Mouse (Mus musculus): ENCODE measurements at regions not wholly inside any gene's neighbourhood (a gene's known extent, or its start where the extent isn't known, plus 50 kb on each side); places are given as distances from the start of the nearest gene placed in this dataset.

DNA sequence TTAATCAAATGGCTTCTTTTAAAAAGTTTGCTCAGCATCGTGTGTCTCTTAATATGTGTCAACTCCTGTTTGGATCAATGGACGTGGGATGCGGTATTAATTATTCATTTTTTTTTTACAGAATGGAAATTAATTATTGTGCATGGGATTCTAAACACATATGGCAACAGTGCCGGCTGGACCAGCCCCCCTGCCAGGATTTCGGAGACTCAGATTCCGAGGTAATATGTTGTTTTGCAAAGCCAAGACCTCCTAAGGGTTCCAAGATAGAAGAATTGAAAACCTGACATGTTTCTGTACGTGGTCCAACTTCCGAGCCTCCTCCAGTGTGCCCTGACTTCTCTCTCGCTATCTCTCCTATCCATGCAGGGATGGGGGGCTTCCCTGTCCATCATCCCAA is 170.4 kb downstream of the 3110018I06Rik start:
- no peak for DNase-seq

GRCm38 (mm10) chr12:107662624-107663023 is 174.2 kb downstream of the 3110018I06Rik start:
- DNase-seq, result no peak

- no peak for DNase-seq
Observed at GRCm38 (mm10) chr12:107667836-107668235, 179.4 kb downstream of the 3110018I06Rik start.

DNA sequence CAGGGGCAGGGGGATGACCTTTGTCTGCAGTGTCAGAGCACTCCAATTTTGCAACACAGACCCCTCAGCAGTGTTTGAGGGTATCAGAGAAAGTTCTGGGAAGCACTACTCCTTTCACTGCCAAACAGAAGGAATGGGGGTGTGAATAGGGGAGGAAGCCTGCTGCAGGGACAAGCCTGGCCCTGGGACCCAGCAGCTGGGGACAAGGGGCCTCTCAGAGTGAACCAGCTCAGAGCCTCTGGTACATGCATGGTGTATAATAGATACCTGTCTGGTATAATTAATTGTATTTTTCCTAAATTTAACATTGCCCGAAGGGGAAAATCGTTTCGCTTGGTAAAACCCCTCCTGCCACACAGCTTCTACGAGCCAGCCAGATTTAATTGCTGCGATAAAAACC is 180.6 kb downstream of the 3110018I06Rik start:
- no peak for DNase-seq

GRCm38 (mm10) chr12:107669450-107669849 is 181.0 kb downstream of the 3110018I06Rik start:
- no peak for DNase-seq

DNA sequence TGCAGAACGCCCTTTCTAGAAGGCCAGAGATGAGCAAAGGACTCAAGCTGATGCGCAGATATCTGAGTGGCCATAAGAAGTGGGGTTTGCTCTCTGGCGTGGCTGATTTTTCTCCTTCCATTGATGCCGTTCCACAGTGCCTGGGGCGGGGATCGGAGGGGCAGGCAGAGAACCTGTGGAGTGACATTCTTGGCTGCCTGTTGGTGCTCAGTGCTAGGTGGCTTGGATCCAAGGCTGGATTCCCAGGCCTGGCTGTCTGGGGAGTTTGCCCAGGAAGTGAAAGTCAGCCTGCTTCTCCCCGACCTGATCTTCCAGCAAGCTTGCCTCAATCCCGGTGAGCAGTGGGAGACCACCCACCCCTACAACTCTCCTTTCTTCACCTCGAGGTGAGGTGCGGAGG is 181.5 kb downstream of the 3110018I06Rik start:
- DNase-seq, result no peak

GRCm38 (mm10) chr12:107677076-107677475 is 188.6 kb downstream of the 3110018I06Rik start:
- no peak for DNase-seq

GRCm38 (mm10) chr12:107687447-107687846 is 199.0 kb downstream of the 3110018I06Rik start:
- no peak for DNase-seq

- DNase-seq, result no peak
Observed at GRCm38 (mm10) chr12:107689418-107689817, 201.0 kb downstream of the 3110018I06Rik start.

DNA sequence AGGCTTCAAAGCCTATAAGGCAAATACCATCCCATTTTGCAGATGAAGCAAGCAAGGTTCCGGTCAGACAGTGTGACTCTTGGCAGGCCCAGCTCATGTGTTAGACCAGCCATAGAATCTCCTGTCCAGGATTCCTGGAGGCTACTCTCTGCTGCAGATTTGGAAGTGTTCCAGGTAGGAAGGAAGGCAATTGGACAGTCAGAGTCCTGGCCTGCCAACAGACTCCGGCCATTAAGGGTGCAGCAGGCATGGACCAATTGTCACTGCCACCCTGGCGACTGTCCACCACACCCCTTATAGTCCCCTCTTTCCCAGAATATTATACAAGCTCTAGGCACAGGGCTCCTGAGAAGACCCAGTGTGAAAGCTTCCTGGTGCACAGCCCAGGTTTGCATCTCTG is 201.6 kb downstream of the 3110018I06Rik start:
- DNase-seq, result no peak

- DNase-seq, result no peak
Observed at GRCm38 (mm10) chr12:107693693-107694092, 205.3 kb downstream of the 3110018I06Rik start.

GRCm38 (mm10) chr12:107695014-107695413 is 206.6 kb downstream of the 3110018I06Rik start:
- DNase-seq, result no peak

DNA sequence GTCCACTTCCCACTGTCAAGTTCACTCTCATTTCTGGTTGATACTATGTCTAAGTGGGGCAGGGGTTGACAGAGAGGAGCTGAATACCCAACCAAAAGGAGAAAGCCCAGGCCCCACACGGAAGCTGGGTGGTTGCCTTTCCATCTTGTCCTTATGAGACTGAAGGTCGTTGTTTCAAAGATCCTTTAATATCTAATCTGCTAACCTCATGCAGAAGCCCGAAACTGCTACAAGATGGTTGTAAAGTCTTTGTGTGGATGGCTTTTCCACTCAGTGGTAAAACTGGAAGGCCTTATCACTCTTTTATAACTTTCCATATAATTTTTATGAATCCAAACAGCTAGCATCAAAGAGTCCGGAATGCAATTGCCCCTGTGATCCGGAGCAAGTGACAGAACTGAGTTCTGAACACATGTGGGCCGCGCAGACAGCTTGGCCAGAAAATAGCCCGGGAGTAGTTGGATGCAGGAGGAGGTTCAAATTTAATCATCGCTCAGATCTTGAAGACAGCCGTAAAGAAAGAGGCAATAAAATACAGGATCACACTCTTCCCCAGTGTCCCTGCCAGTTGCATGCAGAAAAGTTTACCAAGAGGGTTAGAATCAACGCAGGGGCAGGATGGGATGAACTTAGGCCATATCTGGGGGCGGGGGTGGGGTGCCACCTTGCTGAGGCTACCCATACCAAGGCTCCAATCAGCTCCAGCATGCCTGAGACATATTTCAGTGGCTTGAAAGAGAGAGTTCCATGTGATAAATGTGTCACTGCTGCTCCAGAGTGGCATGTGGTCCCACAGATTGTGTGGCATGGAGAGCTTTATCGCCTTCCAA is 207.2 kb downstream of the 3110018I06Rik start:
- no peak for DNase-seq

DNA sequence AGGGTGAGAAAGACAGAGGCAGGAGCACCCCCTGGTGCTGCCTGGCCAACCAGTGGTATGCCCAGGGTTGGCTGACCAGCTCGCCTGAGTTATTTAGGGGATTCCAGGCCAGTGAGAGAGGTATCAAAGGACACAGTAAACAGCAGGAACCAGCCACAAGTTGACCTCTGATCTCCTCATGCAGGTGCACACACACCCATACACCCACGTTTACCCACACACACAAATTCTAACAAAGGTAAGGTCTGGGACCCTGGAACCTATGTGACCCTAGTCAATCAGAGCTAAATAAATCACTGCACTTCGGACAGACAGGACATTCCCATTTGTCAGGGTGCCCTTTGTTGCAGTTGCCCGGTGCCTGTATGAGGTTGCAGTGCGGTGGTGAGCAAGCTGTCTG is 211.9 kb downstream of the 3110018I06Rik start:
- no peak for DNase-seq

GRCm38 (mm10) chr12:107700868-107701597 is 212.6 kb downstream of the 3110018I06Rik start:
- no peak for DNase-seq

DNA sequence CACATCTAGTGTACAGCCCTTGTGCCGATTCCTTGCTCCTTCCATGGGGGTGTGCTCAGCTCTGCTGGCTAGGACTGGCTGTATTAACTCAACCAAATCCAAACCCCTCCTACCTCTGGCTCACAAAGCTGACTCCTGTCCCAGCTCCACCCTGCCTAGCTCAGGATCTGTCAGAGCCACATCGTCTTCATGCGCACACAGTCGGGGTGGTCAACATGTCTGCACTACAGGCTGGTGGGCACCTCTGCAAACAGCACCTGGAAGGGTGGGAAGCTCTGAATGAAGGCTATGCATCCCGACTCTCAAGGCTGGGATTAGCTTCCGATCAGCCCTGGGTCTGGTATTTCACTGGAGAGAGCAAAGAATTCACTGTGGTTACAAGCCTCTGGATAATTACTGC is 220.4 kb downstream of the 3110018I06Rik start:
- no peak for DNase-seq

GRCm38 (mm10) chr12:107711017-107711416 is 222.6 kb downstream of the 3110018I06Rik start:
- DNase-seq, result no peak

GRCm38 (mm10) chr12:107711675-107712074 is 223.2 kb downstream of the 3110018I06Rik start:
- no peak for DNase-seq

GRCm38 (mm10) chr12:107713191-107713590 is 224.8 kb downstream of the 3110018I06Rik start:
- DNase-seq, result no peak

DNA sequence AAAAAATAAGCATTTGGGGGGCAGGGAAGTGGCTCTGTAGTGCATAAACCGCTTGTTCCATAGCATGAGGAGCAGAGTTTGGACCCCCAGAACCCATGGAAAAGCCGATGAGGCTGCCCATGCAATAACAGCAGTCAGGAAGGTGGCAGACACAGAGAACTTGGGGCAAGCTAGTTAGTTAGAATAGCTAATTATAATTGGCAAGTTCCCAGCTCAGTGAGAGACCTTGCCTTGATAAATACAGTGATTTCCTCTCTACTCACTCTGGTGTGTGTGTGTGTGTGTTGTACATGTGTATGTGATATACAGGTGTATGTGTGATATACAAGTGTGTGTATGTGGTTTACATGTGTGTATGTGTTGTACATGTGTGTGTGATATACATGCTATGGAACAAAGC is 226.4 kb downstream of the 3110018I06Rik start:
- DNase-seq, result no peak

DNA sequence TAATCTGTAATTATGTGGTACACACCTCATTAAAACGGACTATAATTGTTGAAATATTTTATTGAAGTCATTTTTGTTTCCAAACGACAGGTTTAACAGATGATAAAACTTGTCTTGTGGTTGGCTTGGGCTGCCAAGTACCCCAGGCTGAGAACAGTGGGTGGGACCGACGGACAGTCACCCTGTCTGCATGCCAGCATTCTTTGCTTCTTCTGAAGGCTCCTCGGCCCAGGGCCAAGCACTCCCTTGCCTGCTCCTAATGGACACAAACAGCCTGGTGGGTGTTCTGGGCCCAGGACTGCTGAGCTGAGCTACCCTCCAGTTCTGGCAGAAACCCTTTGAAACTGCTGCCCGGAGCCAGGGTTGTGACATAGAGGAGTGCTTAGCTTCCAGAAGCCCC is 227.4 kb downstream of the 3110018I06Rik start:
- DNase-seq, result no peak

DNA sequence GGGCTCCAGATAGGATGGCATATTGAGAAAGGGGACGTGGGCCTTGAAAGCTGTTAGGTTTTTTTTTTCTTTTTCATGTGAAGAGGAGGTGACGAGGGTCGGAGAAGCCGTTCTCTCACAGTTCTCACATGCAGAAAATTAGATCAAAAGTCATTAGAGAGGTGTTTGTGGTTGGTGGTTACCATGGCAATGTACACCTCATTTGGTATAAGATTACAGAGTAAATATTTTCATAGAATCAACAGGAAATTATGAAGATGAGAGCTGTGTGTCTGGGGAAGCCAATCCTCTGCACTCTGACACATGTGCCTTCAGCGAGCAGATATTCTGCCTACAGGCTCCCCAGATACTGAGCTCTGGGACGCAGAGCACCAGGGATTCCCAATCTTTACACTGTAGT is 232.5 kb downstream of the 3110018I06Rik start:
- no peak for DNase-seq

- no peak for DNase-seq
Observed at GRCm38 (mm10) chr12:107723062-107723859, 234.8 kb downstream of the 3110018I06Rik start.

Measured in right cerebral cortex, adult 18-20 months (tissue).